Mouse (Mus musculus): Measurements from ENCODE around the gene Mrpl33. TPM values are rescaled to one million over a fixed set of nuclear protein-coding genes. Genes with fewer than 3 reads are reported as not detected.

Gene Mrpl33
- polyA plus RNA-seq, 1 experiment from 2014 or later: 197 TPM

DNA sequence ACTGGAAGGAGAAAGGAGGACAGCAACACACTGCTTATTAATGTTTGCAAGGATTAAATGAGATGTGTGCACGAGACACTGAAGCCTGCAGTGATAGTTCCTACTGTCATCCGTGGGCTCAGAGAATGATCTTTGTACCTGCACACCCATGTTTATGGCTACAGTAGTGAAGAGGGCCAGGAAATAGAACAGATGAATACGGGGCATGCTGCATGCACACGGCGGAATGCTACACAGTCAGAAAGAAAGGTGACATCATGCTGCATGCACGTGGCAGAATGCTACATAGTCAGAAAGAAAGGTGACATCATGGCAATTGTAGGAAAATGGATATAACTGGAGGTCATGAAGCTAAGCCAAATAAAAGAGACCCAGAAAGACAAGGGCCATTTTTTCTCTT lies 49.8 kb downstream of the Mrpl33 start:
- 94% methylated on average over 6 of the region's 6 CpGs for WGBS
- no peak for ATAC-seq (ENCODE audit: low FRiP score, low read depth)

DNA sequence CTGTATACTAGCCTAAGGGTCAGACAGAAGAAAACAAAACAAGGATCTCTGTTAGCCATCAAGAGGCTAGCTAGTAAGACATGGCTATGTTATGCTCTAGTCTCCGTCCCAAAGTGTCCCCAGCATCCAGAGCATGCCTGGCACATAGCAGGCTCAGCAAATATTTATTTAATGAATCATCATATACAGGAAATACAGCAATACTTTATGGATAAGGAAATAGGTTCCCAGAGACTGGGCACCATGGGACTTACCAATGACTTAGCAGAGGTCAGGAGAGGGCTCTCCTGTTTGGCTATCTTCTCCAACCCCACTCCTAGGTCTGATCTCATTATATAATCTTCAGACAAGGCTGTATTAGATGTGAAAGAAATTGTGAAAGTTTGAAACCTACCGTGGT lies 50.6 kb downstream of the Mrpl33 start:
- no peak overlapping the region for H3K4me2 ChIP-seq (replicated peaks)
- ATAC-seq (ENCODE audit: low FRiP score, low read depth): no peak
- no peaks in the 10 kb centered on the region for H3K27me3 ChIP-seq (replicated peaks)
- H3K4me3 ChIP-seq: no peak overlapping the region
- no peaks in the 10 kb centered on the region for H3K9me3 ChIP-seq
- no peak overlapping the region for H3K27ac ChIP-seq
- H3K4me1 ChIP-seq: no peaks in the 10 kb centered on the region
- WGBS: 94% methylated on average over 2 of the region's 2 CpGs
- no peak overlapping the region for H3K9ac ChIP-seq
- H3K36me3 ChIP-seq: no peaks in the 10 kb centered on the region

More for the DNA sequence above, 49.8 kb downstream of the Mrpl33 start:
- no peaks in the 10 kb centered on the region for H3K27me3 ChIP-seq (replicated peaks)
- H3K9ac ChIP-seq: no peak overlapping the region
- H3K4me1 ChIP-seq: no peaks in the 10 kb centered on the region
- H3K4me2 ChIP-seq (replicated peaks): no peak overlapping the region
- H3K9me3 ChIP-seq: no peaks in the 10 kb centered on the region
- 0 out of 2 replicates have a peak, but pooled peaks cover 1% of the 10 kb centered on the region for H3K36me3 ChIP-seq
- no peak overlapping the region for H3K4me3 ChIP-seq
- H3K27ac ChIP-seq: no peak overlapping the region

DNA sequence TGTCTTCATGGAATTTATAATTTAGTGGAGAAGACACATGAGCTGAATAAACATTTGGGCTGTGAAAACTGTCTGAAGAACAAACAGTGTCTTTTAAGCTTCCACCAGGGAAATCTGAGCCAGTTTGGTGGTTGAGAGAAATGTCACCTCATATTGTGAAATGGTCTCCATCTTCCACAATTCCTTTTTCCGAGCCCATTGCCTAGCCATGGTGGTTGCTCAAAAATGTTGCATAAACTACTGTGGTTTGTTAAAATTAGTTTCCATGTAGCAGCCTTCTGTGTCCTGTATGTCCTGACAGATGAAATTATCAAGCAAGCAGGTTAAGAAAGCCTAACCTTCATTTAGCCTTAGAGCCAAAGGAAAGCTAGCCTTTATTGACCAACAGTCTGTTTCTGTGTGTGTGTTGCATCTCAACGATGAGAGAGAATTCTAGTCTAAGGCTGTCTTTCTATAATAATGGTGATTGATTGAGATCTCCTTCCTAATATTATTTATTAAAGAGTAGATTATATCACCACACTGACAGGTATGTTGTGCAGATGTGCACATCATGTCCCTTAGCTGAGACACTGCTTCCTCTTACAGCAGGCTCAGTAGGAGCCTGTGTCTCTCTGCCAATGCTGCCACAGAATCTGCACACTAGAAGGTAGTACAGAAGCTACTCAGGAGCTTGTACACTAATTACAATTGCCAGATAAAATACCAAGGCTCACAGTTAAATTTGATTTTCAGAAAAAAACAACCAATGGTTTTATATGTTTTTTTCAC lies 54.0 kb downstream of the Mrpl33 start:
- no peaks in the 10 kb centered on the region for H3K36me3 ChIP-seq
- no peak overlapping the region for H3K4me2 ChIP-seq (replicated peaks)
- no peak overlapping the region for H3K27ac ChIP-seq
- ATAC-seq (ENCODE audit: low FRiP score, low read depth): no peak
- H3K27me3 ChIP-seq (replicated peaks): no peaks in the 10 kb centered on the region
- no peaks in the 10 kb centered on the region for H3K4me1 ChIP-seq
- H3K4me3 ChIP-seq: no peak overlapping the region
- H3K9me3 ChIP-seq: no peaks in the 10 kb centered on the region
- H3K9ac ChIP-seq: no peak overlapping the region
- 94% methylated on average over 2 of the region's 2 CpGs for WGBS

DNA sequence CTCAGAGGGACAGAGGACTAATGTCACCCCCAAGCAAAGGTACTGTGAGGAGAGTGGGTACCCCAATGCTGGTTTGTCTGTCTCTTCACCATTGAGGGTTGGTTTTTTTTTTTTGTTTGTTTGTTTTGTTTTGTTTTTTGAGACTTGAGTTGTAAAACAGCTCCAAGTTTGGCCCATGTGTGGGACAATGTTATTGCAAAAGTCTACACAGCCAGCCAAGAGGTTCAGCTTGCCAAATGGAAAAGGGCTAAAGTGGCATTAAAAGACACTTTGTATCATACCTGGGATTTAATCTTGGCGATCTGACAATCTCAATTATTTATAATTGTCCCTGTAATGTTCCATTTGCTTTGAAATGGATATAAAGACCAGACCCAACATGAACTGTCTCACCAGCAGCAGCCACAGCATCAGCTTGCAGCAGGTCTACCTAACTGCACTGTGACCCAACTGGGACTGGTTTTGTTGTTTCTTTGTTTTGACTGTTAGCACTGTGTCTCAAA lies 59.0 kb downstream of the Mrpl33 start:
- no peak overlapping the region for H3K4me2 ChIP-seq (replicated peaks)
- no peaks in the 10 kb centered on the region for H3K4me1 ChIP-seq
- no peak for ATAC-seq (ENCODE audit: low FRiP score, low read depth)
- no peaks in the 10 kb centered on the region for H3K27me3 ChIP-seq (replicated peaks)
- 96% methylated on average over 1 of the region's 1 CpGs for WGBS
- H3K4me3 ChIP-seq: no peak overlapping the region
- no peak overlapping the region for H3K27ac ChIP-seq
- no peaks in the 10 kb centered on the region for H3K36me3 ChIP-seq
- no peak overlapping the region for H3K9ac ChIP-seq
- no peaks in the 10 kb centered on the region for H3K9me3 ChIP-seq

DNA sequence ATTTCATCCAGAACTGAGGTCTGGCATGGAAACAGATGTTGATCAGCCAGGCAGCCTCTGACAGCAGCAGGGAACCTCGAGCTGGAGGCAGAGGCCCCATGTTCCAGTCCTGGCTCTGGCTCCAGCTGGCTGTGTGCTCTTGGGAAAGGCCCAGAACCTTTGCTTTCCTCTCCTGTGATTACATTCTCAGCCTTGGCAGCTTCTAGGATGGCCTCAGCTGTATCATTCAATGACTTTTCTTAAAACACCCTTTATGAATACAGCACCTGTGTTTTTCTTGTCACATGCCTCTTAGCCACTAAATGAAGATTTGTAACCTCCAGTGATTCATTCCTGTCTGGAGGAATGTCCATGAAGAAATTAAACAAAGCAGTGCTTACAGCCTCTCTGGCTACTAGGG lies 69.4 kb downstream of the Mrpl33 start:
- H3K9ac ChIP-seq: no peak overlapping the region
- no peak for ATAC-seq (ENCODE audit: low FRiP score, low read depth)
- WGBS: 24% methylated on average over 1 of the region's 1 CpGs

DNA sequence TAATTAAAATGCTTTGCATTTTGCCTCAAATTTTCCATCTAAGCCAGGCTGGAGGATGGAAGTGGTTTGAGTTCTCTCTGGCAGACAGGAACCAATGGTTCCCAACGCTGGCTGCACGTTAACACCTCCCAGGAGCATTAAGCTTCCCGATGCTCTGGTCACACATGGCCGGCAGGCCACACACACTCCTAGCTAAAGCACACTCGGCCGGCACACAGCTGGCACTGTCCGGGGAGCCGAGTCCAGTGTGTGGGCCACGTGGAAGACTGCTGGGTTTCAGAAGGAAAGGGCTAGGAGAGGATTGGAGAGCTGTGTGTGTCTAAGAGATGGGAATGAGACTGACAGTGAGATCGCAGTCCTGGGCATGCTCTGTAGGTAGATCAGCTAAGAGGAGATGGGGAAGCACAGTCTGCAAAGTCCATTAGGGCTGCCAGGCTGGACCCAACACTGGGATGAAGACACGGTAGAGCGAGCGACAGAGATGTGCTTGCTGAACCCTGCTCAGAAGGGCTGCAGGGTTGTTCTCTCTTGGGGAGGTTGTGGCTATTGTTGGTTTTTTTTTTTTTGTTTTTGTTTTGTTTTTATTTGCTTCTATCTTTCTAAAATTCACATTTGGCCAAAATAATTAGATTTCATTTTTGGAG lies 71.7 kb downstream of the Mrpl33 start:
- Histone ChIP-seq H3K9me3 (no peaks in the 10 kb centered on the region), H3K4me2 (replicated peaks) (no peak overlapping the region), H3K4me3 (no peak overlapping the region), H3K4me1 (no peaks in the 10 kb centered on the region; the same call in 1 of the 2 replicates), H3K27ac (no peak overlapping the region), H3K27me3 (replicated peaks) (no peaks in the 10 kb centered on the region), H3K9ac (no peak overlapping the region), H3K36me3 (no peaks in the 10 kb centered on the region)
- no peak for ATAC-seq (ENCODE audit: low FRiP score, low read depth)
- 74% methylated on average over 13 of the region's 13 CpGs for WGBS

More for the DNA sequence above, 69.4 kb downstream of the Mrpl33 start:
- Histone ChIP-seq H3K4me3 (no peak overlapping the region), H3K9me3 (no peaks in the 10 kb centered on the region), H3K36me3 (no peaks in the 10 kb centered on the region), H3K4me1 (no peaks in the 10 kb centered on the region; the same call in 1 of the 2 replicates), H3K4me2 (replicated peaks) (no peak overlapping the region), H3K27ac (no peak overlapping the region), H3K27me3 (replicated peaks) (no peaks in the 10 kb centered on the region)

DNA sequence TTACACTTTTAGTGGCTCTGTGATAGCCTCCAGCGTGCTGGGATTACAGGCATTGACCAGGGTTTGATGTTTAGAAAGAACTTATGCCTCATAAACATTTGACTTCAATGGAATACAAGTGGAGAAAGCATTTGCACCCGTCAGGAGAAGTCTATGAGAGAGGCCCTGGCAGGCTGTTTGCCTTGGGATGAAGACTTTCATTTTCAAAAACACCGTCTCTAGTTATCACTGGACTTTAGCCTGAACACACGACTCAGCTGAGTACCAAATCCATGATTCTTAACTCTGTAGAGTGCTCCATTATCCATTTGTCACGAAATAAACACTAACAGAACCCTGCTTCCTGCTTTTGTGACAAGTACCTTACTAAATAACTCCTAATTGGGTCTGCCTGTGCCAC lies 73.2 kb downstream of the Mrpl33 start:
- 80% methylated on average over 5 of the region's 5 CpGs for WGBS
- no peaks in the 10 kb centered on the region; the same call in 1 of the 2 replicates for H3K4me1 ChIP-seq
- H3K4me3 ChIP-seq: no peak overlapping the region
- no peaks in the 10 kb centered on the region for H3K9me3 ChIP-seq
- no peak overlapping the region for H3K4me2 ChIP-seq (replicated peaks)
- H3K27me3 ChIP-seq (replicated peaks): no peaks in the 10 kb centered on the region
- no peak overlapping the region for H3K9ac ChIP-seq
- H3K36me3 ChIP-seq: no peaks in the 10 kb centered on the region
- no peak for ATAC-seq (ENCODE audit: low FRiP score, low read depth)
- H3K27ac ChIP-seq: no peak overlapping the region

DNA sequence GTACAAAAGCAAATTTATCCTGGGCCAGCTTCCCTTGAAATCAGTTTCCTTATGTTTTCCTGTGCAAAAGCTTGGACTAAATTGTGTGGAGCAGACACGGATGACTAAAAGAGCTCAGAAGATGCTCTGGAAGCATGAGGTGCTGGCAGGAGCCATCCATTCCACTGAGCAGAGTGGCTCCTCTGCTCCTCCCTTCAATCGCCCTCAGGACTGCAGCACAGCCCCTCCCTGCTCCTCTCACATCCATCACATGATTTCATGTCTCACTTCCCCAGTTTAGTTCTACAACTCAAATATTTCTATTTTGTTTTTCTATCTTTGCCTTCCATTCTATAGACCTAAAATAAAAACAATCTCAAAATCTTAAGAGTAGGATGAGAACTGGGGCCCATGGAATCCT lies 74.4 kb downstream of the Mrpl33 start:
- WGBS: 71% methylated on average over 2 of the region's 2 CpGs
- Histone ChIP-seq H3K9ac (no peak overlapping the region), H3K4me1 (no peaks in the 10 kb centered on the region; the same call in 1 of the 2 replicates), H3K4me2 (replicated peaks) (no peak overlapping the region), H3K36me3 (no peaks in the 10 kb centered on the region), H3K4me3 (no peak overlapping the region), H3K27ac (no peak overlapping the region), H3K9me3 (no peaks in the 10 kb centered on the region), H3K27me3 (replicated peaks) (no peaks in the 10 kb centered on the region)
- no peak for ATAC-seq (ENCODE audit: low FRiP score, low read depth)

DNA sequence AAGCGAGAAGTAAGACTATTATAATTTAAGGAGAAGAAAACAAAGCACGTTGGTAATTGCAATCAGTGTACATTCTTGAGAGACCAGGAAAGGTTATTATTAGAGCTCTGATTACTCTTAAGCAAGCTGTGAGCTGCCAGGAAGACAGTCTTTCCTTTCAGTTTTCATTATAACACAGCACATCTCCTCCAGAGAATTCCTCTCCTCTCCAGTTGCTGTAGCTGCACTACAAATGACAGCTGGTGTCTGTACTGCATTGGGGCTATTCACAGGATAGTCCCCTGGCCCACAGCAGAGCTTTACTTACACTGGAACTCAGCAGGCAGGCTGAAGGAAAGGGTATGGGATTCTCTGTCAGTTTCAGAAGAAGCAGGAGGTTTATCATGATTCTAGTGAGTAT lies 76.7 kb downstream of the Mrpl33 start:
- Histone ChIP-seq H3K36me3 (no peaks in the 10 kb centered on the region), H3K9ac (no peak overlapping the region), H3K9me3 (no peaks in the 10 kb centered on the region), H3K27me3 (replicated peaks) (no peaks in the 10 kb centered on the region), H3K4me2 (replicated peaks) (no peak overlapping the region), H3K4me3 (no peak overlapping the region), H3K4me1 (no peaks in the 10 kb centered on the region), H3K27ac (no peak overlapping the region)
- 88% methylated on average over 2 of the region's 2 CpGs for WGBS
- ATAC-seq (ENCODE audit: low FRiP score, low read depth): no peak

DNA sequence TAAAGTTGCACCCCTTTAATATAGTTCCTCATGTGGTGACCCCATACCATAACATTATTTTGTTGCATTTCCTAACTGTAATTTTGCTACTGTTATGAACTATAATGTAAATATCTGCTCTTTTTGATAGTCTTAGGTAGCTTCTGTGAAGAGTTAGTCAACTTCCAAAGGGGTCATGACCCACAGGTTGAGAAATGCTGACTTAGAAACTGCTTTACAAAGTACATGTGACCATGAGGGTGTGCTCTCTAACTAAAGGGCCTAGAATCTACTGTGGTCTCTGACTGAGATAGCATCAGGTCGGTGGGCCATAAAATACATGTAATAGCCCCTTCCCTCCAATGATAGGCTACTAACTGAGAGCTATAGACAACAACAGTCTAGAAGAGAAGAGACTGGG lies 81.3 kb downstream of the Mrpl33 start:
- Histone ChIP-seq H3K27me3 (replicated peaks) (no peaks in the 10 kb centered on the region), H3K4me3 (no peak overlapping the region), H3K9me3 (no peaks in the 10 kb centered on the region), H3K4me2 (replicated peaks) (no peak overlapping the region), H3K36me3 (no peaks in the 10 kb centered on the region), H3K4me1 (no peaks in the 10 kb centered on the region), H3K27ac (no peak overlapping the region), H3K9ac (no peak overlapping the region)
- no peak for ATAC-seq (ENCODE audit: low FRiP score, low read depth)
- WGBS: 36% methylated on average over 1 of the region's 1 CpGs

GRCm38 (mm10) chr5:31680183-31680582 lies 83.4 kb downstream of the Mrpl33 start:
- no peak for ATAC-seq (ENCODE audit: low FRiP score, low read depth)
- H3K27me3 ChIP-seq (replicated peaks): no peaks in the 10 kb centered on the region
- H3K4me1 ChIP-seq: no peaks in the 10 kb centered on the region
- H3K9me3 ChIP-seq: no peaks in the 10 kb centered on the region
- WGBS: 87% methylated on average over 4 of the region's 4 CpGs
- H3K27ac ChIP-seq: no peak overlapping the region
- no peak overlapping the region for H3K4me2 ChIP-seq (replicated peaks)
- no peaks in the 10 kb centered on the region for H3K36me3 ChIP-seq
- H3K9ac ChIP-seq: no peak overlapping the region
- no peak overlapping the region for H3K4me3 ChIP-seq

DNA sequence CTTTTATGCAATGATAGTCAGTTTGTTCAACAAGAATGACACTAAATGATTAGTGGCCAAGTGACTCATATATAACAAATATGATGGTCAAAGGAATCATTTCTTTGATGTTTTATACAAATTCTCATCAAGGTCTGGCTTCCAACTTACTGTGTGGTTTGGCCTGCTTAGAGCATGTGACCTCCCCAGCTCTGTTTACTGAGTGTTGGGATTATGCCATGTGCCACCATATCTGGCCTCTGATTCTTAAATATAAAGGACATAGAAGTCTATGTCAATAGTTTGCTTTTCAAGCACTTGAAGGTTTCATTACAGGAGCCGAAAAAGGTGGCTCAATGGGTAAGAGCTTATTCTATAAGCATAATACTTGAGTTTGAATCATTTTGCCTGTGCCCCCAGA lies 85.6 kb downstream of the Mrpl33 start:
- H3K4me2 ChIP-seq (replicated peaks): no peak overlapping the region
- H3K36me3 ChIP-seq: no peaks in the 10 kb centered on the region
- no peak overlapping the region for H3K9ac ChIP-seq
- no peaks in the 10 kb centered on the region for H3K27me3 ChIP-seq (replicated peaks)
- no peaks in the 10 kb centered on the region for H3K9me3 ChIP-seq
- no peak overlapping the region for H3K4me3 ChIP-seq
- 92% methylated on average over 1 of the region's 1 CpGs for WGBS
- H3K4me1 ChIP-seq: no peaks in the 10 kb centered on the region
- H3K27ac ChIP-seq: no peak overlapping the region
- no peak for ATAC-seq (ENCODE audit: low FRiP score, low read depth)

All from neural tube, embryonic 12.5 days (tissue).